Mouse (Mus musculus) c-Kit-positive CD71-negative TER-119-negative erythroid progenitor cells, embryonic 14.5 days (primary cell): ENCODE measurements around the gene Gm8882.
"Not testable (repeated sequence)": the region's sequence is repeated elsewhere in the genome, so short reads cannot be mapped to it uniquely, and the experiment has no call there.

Experiments
- DNase-seq: peaks from one replicate; pipeline ENCODE4 v3.0.0-alpha.2; 2013; ENCODE audit warnings: low read depth

Gene Gm8882

DNA sequence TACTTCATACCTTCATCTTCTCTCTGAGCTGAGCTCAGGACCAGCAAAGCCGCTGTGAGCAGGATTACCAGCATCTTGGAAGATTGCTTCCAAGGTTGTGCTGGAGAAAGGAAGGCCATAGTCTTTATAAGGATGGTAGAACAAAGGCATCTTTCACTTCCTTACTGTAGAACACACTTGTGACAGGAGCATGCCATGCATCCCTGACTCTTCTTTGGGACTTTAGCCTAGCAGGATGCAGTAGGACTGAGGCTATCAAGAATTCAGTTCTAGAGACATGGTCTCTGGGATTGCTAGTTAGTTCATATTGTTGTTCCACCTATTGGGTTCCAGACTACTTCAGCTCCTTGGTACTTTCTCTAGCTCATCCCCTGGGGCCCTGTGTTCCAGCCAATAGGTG is at the start of gene Gm8882:
TSS of gene Gm8882 (minus strand) at position 101 of the 400 bp plus-strand sequence.
- DNase-seq, result not testable (repeated sequence)

- not testable (repeated sequence) for DNase-seq
These were observed 49.3 kb downstream of the Gm8882 start, which contains the start of gene Prpmp5 for GRCm38 (mm10) chr6:132314657-132315056. Prpmp5 (minus strand) TSS chr6:132314757.
